Mouse (Mus musculus): ENCODE data around the gene Ube2g2.

- no peak for TF ChIP-seq CTCF (IDR thresholded peaks at IDR 0.05; ENCODE audit: insufficient read depth, low read length)
- no peak for TF ChIP-seq POLR2A (IDR thresholded peaks at IDR 0.05; ENCODE audit: borderline replicate concordance, extremely low read depth, low read depth, low read length)
Observed at GRCm38 (mm10) chr10:77670710-77671109, 48.6 kb downstream of the Ube2g2 start.
